Mouse (Mus musculus) ES-E14 (cell line): ENCODE measurements around the gene Wdpcp.

Experiments used
- CHD2 ChIP-seq: IDR thresholded peaks from 2 replicates; pipeline ENCODE4 v1.6.1; 2014; ENCODE audit warnings: mild to moderate bottlenecking, low read depth, low read length, inconsistent platforms
- HCFC1 ChIP-seq: IDR thresholded peaks from 2 replicates; pipeline ENCODE4 v1.6.1; 2012; ENCODE audit warnings: low read length, inconsistent platforms, borderline replicate concordance; ENCODE audit not compliant: insufficient read depth
- MAFK ChIP-seq: IDR thresholded peaks from 2 replicates; pipeline ENCODE4 v1.6.1; 2014; ENCODE audit warnings: mild to moderate bottlenecking, low read depth, low read length, inconsistent platforms; ENCODE audit not compliant: insufficient read depth
- ZC3H11A ChIP-seq: IDR thresholded peaks from 2 replicates; pipeline ENCODE4 v1.6.1; 2012; ENCODE audit warnings: low read depth, mild to moderate bottlenecking, inconsistent platforms, low read length, borderline replicate concordance
- ZNF384 ChIP-seq: IDR thresholded peaks from 2 replicates; pipeline ENCODE4 v1.6.1; 2012; ENCODE audit warnings: low read depth, low read length, inconsistent platforms

DNA sequence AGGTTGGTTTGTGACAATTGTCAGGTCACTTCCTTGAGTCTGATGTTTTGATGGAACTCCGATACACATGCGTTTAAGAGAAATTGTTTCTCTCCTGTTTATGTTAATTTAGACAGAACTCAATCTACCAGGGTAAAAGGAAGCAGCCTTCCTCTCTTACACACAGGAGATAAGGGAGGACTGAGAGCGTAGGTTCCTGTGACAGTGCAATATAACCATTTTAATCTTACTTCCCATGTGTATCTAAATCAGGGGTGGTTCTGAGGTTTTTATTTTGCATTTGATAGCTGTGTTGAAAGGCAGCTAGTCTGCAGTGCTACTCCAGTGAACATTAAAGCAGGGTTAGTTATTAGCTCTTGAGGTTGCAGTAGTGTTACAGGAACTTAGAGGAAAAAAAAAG is 20.0 kb upstream of the Wdpcp start:
- TF ChIP-seq MAFK: no peak
- no peak for TF ChIP-seq ZC3H11A
- TF ChIP-seq HCFC1: no peak
- TF ChIP-seq CHD2: no peak
- no peak for TF ChIP-seq ZNF384
